Mouse (Mus musculus) liver (tissue): ENCODE measurements at regions not wholly inside any gene's neighbourhood (a gene's known extent, or its start where the extent isn't known, plus 50 kb on each side); places are given as distances from the start of the nearest gene placed in this dataset.

Experiments
- DNase-seq: peaks from one replicate; pipeline ENCODE4 v3.0.0-alpha.2; 2020; ENCODE audit warnings: mixed read lengths

GRCm38 (mm10) chr4:105327711-105328471, 170.7 kb downstream of the Plpp3 start:
- DNase-seq = no peak

GRCm38 (mm10) chr4:105328776-105329175, 171.6 kb downstream of the Plpp3 start:
- DNase-seq = peak; percentile 20

GRCm38 (mm10) chr4:105332081-105332480, 174.9 kb downstream of the Plpp3 start:
- DNase-seq = no peak

- no peak for DNase-seq
Measured at GRCm38 (mm10) chr4:105335872-105336271, 178.7 kb downstream of the Plpp3 start.

- no peak for DNase-seq
Measured at GRCm38 (mm10) chr4:105336557-105336956, 179.4 kb downstream of the Plpp3 start.

GRCm38 (mm10) chr4:105338131-105338530, 181.0 kb downstream of the Plpp3 start:
- no peak for DNase-seq

GRCm38 (mm10) chr4:105338861-105339260, 181.7 kb downstream of the Plpp3 start:
- DNase-seq = no peak

- DNase-seq = no peak
Measured at GRCm38 (mm10) chr4:105341274-105341673, 184.1 kb downstream of the Plpp3 start.

GRCm38 (mm10) chr4:105346846-105347245, 189.7 kb downstream of the Plpp3 start:
- DNase-seq = no peak

- DNase-seq = no peak
Measured at GRCm38 (mm10) chr4:105347911-105348310, 190.8 kb downstream of the Plpp3 start.

GRCm38 (mm10) chr4:105349316-105350207, 192.4 kb downstream of the Plpp3 start:
- DNase-seq = no peak

GRCm38 (mm10) chr4:105352342-105352741, 195.2 kb downstream of the Plpp3 start:
- DNase-seq = peak; percentile 18

- no peak for DNase-seq
Measured at GRCm38 (mm10) chr4:105352953-105353352, 195.8 kb downstream of the Plpp3 start.

GRCm38 (mm10) chr4:105354097-105354496, 196.9 kb downstream of the Plpp3 start:
- DNase-seq = no peak

- DNase-seq = no peak
Measured at GRCm38 (mm10) chr4:105356616-105357015, 199.5 kb downstream of the Plpp3 start.

GRCm38 (mm10) chr4:105358725-105359124, 201.6 kb downstream of the Plpp3 start:
- no peak for DNase-seq

GRCm38 (mm10) chr4:105364496-105364895, 207.3 kb downstream of the Plpp3 start:
- no peak for DNase-seq

- no peak for DNase-seq
Measured at GRCm38 (mm10) chr4:105365076-105365475, 207.9 kb downstream of the Plpp3 start.

GRCm38 (mm10) chr4:105376591-105376990, 219.4 kb downstream of the Plpp3 start:
- DNase-seq = no peak

GRCm38 (mm10) chr4:105377469-105378187, 220.5 kb downstream of the Plpp3 start:
- DNase-seq = no peak

- DNase-seq = no peak
Measured at GRCm38 (mm10) chr4:105384826-105385225, 227.7 kb downstream of the Plpp3 start.

GRCm38 (mm10) chr4:105385481-105385880, 228.3 kb downstream of the Plpp3 start:
- DNase-seq = no peak

GRCm38 (mm10) chr4:105390378-105390777, 233.2 kb downstream of the Plpp3 start:
- DNase-seq = peak; percentile 50
